Mouse (Mus musculus): ENCODE data around the gene Adgrl3. TPM values are rescaled to one million over a fixed set of nuclear protein-coding genes. Genes with fewer than 3 reads are reported as not detected.

Adgrl3 gene
- polyA plus RNA-seq, 1 experiment from 2014 or later: 1.1 TPM

DNA sequence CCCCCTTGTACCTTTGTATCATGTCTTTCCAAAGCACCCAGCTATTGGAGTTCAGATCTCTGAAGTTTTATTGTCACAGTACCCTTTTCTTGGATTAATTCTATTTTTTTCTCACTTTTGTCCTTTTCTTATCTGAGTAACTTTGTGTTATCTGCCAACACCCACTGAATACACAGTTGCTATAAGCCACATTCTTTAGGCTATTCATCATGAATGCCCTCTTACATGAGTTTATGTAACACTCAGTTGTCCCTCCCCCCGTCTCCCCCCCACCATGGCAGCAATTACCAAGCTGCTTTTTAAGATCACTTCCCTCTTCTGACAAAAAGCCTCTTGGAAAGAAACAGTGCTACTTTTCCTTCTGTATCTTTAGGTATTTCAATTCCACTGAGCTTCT is 655.0 kb downstream of the Adgrl3 start:
- H3K4me2 ChIP-seq (ENCODE audit: low read depth, low read length): no peak overlapping the region
- no peaks in the 10 kb centered on the region for H3K36me3 ChIP-seq (replicated peaks; ENCODE audit: insufficient read depth, low read length)
- no peak for ATAC-seq
- no peak for DNase-seq
- no peaks in the 10 kb centered on the region for H3K9me3 ChIP-seq (ENCODE audit: low read length)
- H3K27ac ChIP-seq (ENCODE audit: low read depth): no peak overlapping the region
- H3K4me3 ChIP-seq (ENCODE audit: low read depth, low read length): no peak overlapping the region
- no peaks in the 10 kb centered on the region for H3K27me3 ChIP-seq (ENCODE audit: insufficient read depth, low read length)
- no peak overlapping the region for H3K9ac ChIP-seq (replicated peaks)
- no peaks in the 10 kb centered on the region for H3K4me1 ChIP-seq (ENCODE audit: insufficient read depth)
- no peak for TF ChIP-seq EP300 (IDR thresholded peaks at IDR 0.05; ENCODE audit: low read depth)
- TF ChIP-seq CTCF (IDR thresholded peaks at IDR 0.05; ENCODE audit: low read depth): no peak
- WGBS (ENCODE audit: insufficient replicate concordance): 59% methylated on average over 1 of the region's 1 CpGs

GRCm38 (mm10) chr5:81676896-81677295 is 657.0 kb downstream of the Adgrl3 start:
- Histone ChIP-seq H3K36me3 (replicated peaks; ENCODE audit: insufficient read depth, low read length) (no peaks in the 10 kb centered on the region), H3K27me3 (ENCODE audit: insufficient read depth, low read length) (no peaks in the 10 kb centered on the region), H3K9me3 (ENCODE audit: low read length) (no peaks in the 10 kb centered on the region), H3K4me2 (ENCODE audit: low read depth, low read length) (no peak overlapping the region), H3K27ac (ENCODE audit: low read depth) (no peak overlapping the region), H3K4me3 (ENCODE audit: low read depth, low read length) (no peak overlapping the region), H3K9ac (replicated peaks) (no peak overlapping the region), H3K4me1 (ENCODE audit: insufficient read depth) (no peaks in the 10 kb centered on the region)
- ATAC-seq (no peak), DNase-seq (no peak)
- TF ChIP-seq EP300 (IDR thresholded peaks at IDR 0.05; ENCODE audit: low read depth) (no peak), CTCF (IDR thresholded peaks at IDR 0.05; ENCODE audit: low read depth) (no peak)
- WGBS (ENCODE audit: insufficient replicate concordance): 77% methylated on average over 1 of the region's 1 CpGs

GRCm38 (mm10) chr5:81686206-81686605 is 666.3 kb downstream of the Adgrl3 start:
- 75% methylated on average over 3 of the region's 3 CpGs for WGBS (ENCODE audit: insufficient replicate concordance)
- H3K36me3 ChIP-seq (replicated peaks; ENCODE audit: insufficient read depth, low read length): no peaks in the 10 kb centered on the region
- H3K27ac ChIP-seq (ENCODE audit: low read depth): no peak overlapping the region
- H3K4me2 ChIP-seq (ENCODE audit: low read depth, low read length): no peak overlapping the region
- H3K9me3 ChIP-seq (ENCODE audit: low read length): no peaks in the 10 kb centered on the region
- TF ChIP-seq CTCF (IDR thresholded peaks at IDR 0.05; ENCODE audit: low read depth) (no peak), EP300 (IDR thresholded peaks at IDR 0.05; ENCODE audit: low read depth) (no peak)
- ATAC-seq (no peak), DNase-seq (no peak)
- H3K4me3 ChIP-seq (ENCODE audit: low read depth, low read length): no peak overlapping the region
- no peaks in the 10 kb centered on the region for H3K4me1 ChIP-seq (ENCODE audit: insufficient read depth)
- H3K27me3 ChIP-seq (ENCODE audit: insufficient read depth, low read length): no peaks in the 10 kb centered on the region
- no peak overlapping the region for H3K9ac ChIP-seq (replicated peaks)

GRCm38 (mm10) chr5:81686845-81687244 is 666.9 kb downstream of the Adgrl3 start:
- Histone ChIP-seq H3K4me3 (ENCODE audit: low read depth, low read length) (no peak overlapping the region), H3K27me3 (ENCODE audit: insufficient read depth, low read length) (no peaks in the 10 kb centered on the region), H3K4me2 (ENCODE audit: low read depth, low read length) (no peak overlapping the region), H3K9ac (replicated peaks) (no peak overlapping the region), H3K4me1 (ENCODE audit: insufficient read depth) (no peaks in the 10 kb centered on the region), H3K36me3 (replicated peaks; ENCODE audit: insufficient read depth, low read length) (no peaks in the 10 kb centered on the region), H3K9me3 (ENCODE audit: low read length) (no peaks in the 10 kb centered on the region), H3K27ac (ENCODE audit: low read depth) (no peak overlapping the region)
- TF ChIP-seq CTCF (IDR thresholded peaks at IDR 0.05; ENCODE audit: low read depth) (no peak), EP300 (IDR thresholded peaks at IDR 0.05; ENCODE audit: low read depth) (no peak)
- 79% methylated on average over 4 of the region's 4 CpGs for WGBS (ENCODE audit: insufficient replicate concordance)
- no peak for ATAC-seq
- no peak for DNase-seq

DNA sequence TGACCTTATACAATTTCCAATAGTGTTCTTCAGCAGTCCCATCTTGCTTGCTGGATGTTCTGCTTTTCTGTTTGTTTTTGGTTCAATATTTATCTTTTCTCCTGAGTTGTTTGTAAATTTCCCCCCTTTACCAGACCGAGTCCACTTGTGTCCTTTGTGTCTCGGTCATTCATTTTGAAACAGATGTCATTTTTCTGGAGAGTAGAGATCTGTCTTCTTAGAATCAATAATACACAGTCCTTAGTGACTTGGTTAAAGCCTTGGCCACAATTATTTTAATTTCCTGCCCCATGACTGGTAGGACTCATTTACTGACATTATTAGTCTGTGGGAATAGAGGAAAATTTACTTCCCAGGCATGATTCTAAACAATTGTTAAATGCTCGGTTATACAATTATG is 709.7 kb downstream of the Adgrl3 start:
- Histone ChIP-seq H3K4me2 (ENCODE audit: low read depth, low read length) (no peak overlapping the region), H3K9me3 (ENCODE audit: low read length) (no peaks in the 10 kb centered on the region), H3K27me3 (ENCODE audit: insufficient read depth, low read length) (no peaks in the 10 kb centered on the region), H3K27ac (ENCODE audit: low read depth) (no peak overlapping the region), H3K36me3 (replicated peaks; ENCODE audit: insufficient read depth, low read length) (no peaks in the 10 kb centered on the region), H3K9ac (replicated peaks) (no peak overlapping the region), H3K4me3 (ENCODE audit: low read depth, low read length) (no peak overlapping the region), H3K4me1 (ENCODE audit: insufficient read depth) (no peaks in the 10 kb centered on the region)
- no peak for TF ChIP-seq EP300 (IDR thresholded peaks at IDR 0.05; ENCODE audit: low read depth)
- no peak for TF ChIP-seq CTCF (IDR thresholded peaks at IDR 0.05; ENCODE audit: low read depth)
- ATAC-seq: no peak
- 67% methylated on average over 3 of the region's 3 CpGs for WGBS (ENCODE audit: insufficient replicate concordance)
- DNase-seq: no peak

GRCm38 (mm10) chr5:81736008-81736407 is 716.1 kb downstream of the Adgrl3 start:
- H3K27ac ChIP-seq (ENCODE audit: low read depth): no peak overlapping the region
- H3K27me3 ChIP-seq (ENCODE audit: insufficient read depth, low read length): no peaks in the 10 kb centered on the region
- H3K36me3 ChIP-seq (replicated peaks; ENCODE audit: insufficient read depth, low read length): no peaks in the 10 kb centered on the region
- no peak overlapping the region for H3K9ac ChIP-seq (replicated peaks)
- no peak for DNase-seq
- H3K4me3 ChIP-seq (ENCODE audit: low read depth, low read length): no peak overlapping the region
- H3K4me1 ChIP-seq (ENCODE audit: insufficient read depth): no peaks in the 10 kb centered on the region
- H3K4me2 ChIP-seq (ENCODE audit: low read depth, low read length): no peak overlapping the region
- 61% methylated on average over 3 of the region's 3 CpGs for WGBS (ENCODE audit: insufficient replicate concordance)
- TF ChIP-seq EP300 (IDR thresholded peaks at IDR 0.05; ENCODE audit: low read depth) (no peak), CTCF (IDR thresholded peaks at IDR 0.05; ENCODE audit: low read depth) (no peak)
- ATAC-seq: no peak
- H3K9me3 ChIP-seq (ENCODE audit: low read length): no peaks in the 10 kb centered on the region
